Mouse (Mus musculus): Measurements from ENCODE around the gene Gda.

The Gda gene

DNA sequence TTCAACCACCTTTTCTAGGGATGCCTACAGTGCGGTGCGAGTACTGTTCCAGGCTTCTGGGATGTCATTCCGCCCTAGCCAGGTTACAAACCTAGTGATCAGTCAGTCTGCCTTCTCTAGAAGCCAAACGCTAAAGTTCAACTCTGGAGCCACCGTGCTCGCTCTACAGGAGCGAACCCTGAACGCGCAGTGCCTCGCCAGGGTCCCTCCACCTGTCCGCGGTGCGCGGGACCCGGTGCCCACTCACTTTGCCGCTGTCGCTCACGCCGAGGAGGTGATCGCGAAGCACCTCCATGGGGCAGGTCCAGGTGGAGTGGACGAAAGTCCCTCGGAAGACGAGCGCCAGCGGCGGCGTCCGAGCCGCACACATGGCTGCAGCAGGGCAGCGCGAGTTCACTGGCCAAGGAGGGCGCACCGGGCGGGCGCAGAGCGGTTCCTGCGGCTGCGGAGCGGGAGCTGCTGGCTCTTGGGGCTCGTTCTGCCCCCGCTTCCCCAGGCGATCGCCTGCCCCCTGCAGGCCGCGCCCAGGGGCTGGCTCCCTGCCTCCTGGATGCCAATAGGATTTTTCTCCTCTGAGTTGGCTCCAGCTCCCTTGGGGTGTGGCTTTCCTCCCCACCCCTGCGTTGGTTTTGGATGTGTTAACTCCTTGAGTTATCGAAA is 994 bp downstream of the Gda start:
- in situ Hi-C loops (cut with MboI; ENCODE audit: low pct_unique_long_range_greater_than_20kb in 1 of 2, low sequenced_read_pairs in 2 of 2, unreplicated experiment in 1 of 2) = no loop called here

- in situ Hi-C loops (cut with MboI; ENCODE audit: low pct_unique_long_range_greater_than_20kb in 1 of 2, low sequenced_read_pairs in 2 of 2, unreplicated experiment in 1 of 2) = no loop called here
These were observed 11.9 kb downstream of the Gda start for GRCm38 (mm10) chr19:21461221-21461960.

DNA sequence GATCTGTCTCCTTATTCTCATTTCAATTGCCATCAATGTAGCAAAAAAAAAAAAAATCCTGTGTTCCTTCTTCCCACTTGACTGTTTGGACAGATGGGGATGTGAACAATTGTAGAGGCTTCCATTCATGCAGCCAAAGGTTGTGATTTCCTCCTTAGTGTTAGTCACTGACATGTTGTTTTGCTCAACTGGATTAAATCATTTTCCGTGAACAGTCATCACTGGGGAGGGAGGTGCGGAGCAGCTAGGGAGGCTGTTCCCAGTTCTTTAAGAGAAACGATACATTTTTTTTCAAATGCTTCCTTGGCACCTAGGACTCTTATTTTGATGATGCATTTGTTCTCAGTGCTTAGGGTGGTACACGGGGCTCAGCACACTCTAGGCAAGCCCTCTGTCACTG is 15.8 kb downstream of the Gda start:
- in situ Hi-C loops (cut with MboI; ENCODE audit: low pct_unique_long_range_greater_than_20kb in 1 of 2, low sequenced_read_pairs in 2 of 2, unreplicated experiment in 1 of 2) = no loop called here

DNA sequence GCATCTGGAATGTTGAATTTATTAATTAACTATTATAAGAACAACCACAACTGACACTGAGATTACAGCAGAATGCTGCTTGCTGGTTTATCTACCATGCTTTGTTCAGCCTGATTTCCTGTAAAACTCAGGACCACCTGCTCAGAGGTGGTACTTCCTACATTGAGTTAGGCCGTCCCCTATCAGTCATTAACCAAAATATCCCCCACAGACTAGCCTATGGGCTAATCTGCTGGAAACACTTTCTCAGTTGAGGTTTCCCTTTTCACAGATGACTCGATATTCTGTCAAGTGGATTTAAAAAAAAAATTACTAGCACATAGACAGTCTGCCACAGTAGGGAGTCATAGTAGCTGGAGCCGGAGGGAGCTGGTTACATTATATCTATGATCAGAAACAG is 31.5 kb downstream of the Gda start:
- in situ Hi-C loops (cut with MboI; ENCODE audit: low pct_unique_long_range_greater_than_20kb in 1 of 2, low sequenced_read_pairs in 2 of 2, unreplicated experiment in 1 of 2) = no loop called here

- in situ Hi-C loops (cut with MboI; ENCODE audit: low pct_unique_long_range_greater_than_20kb in 1 of 2, low sequenced_read_pairs in 2 of 2, unreplicated experiment in 1 of 2) = no loop called here
These were observed 32.4 kb downstream of the Gda start for GRCm38 (mm10) chr19:21440841-21441240.

DNA sequence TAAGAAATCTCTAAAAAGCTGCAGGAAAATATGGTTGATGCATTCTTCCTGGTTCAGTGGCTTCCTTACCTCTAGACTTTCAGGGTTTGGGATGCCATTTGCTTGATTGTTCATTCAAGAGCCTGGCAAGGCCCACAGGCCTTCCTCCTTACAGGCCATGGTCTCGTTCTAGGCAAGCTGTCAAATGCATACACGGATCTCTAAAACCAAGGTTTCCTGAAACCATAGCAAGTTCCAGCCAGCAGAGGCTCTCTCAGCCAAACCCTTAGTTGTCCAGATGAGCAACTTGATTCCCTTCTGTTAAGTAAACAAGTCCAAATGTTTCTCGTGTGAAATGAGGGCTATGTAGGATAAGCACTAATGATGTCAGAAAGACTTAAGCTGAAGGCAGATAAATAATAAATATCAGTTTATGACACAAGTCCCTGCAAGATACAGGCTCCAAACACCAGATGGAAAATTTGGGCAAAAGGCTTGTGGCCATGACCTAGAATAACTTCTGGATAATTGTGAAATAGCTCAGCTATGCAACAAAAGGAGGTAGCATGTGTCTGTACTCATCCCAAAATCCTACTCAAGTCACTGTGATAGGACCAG is 34.0 kb downstream of the Gda start:
- in situ Hi-C loops (cut with MboI; ENCODE audit: low pct_unique_long_range_greater_than_20kb in 1 of 2, low sequenced_read_pairs in 2 of 2, unreplicated experiment in 1 of 2) = no loop called here

DNA sequence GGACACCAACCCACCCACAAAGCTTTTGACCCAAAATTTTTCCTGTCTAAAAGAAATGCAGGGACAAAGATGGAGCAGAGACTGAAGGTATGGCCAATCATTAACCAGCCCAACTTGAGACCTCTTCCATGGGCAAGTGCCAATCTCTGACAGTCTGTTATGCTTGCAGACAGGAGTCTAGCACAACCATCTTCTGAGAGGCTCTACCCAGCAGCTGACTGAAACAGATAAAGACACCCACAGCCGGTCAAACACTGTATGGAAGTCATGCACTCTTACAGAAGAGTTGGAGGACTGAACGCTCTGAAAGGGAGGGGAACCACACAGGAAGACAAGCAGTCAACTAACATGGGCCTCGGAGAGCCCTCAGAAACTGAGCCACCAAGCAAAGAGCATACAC is 36.7 kb downstream of the Gda start:
- in situ Hi-C loops (cut with MboI; ENCODE audit: low pct_unique_long_range_greater_than_20kb in 1 of 2, low sequenced_read_pairs in 2 of 2, unreplicated experiment in 1 of 2) = no loop called here

DNA sequence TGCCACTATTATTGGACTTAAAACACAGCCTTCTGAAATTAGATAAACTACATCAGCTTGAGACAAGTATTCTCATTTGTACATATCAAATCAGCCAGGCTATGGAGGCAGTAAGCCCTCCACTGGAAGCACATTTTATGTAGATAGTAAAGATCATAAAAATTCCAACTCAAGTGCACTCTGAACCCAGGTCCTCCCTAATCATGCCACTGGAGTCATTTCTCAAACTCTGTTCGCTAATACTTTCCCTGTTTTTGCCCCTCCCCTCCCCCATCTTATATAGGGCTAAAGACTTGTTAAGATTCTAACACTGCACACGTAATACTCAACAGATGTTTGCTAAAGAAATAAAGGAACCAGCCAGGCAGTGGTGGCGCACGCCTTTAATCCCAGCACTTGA is 39.9 kb downstream of the Gda start:
- in situ Hi-C loops (cut with MboI; ENCODE audit: low pct_unique_long_range_greater_than_20kb in 1 of 2, low sequenced_read_pairs in 2 of 2, unreplicated experiment in 1 of 2) = no loop called here

GRCm38 (mm10) chr19:21432879-21433278 is 40.4 kb downstream of the Gda start:
- in situ Hi-C loops (cut with MboI; ENCODE audit: low pct_unique_long_range_greater_than_20kb in 1 of 2, low sequenced_read_pairs in 2 of 2, unreplicated experiment in 1 of 2) = no loop called here

DNA sequence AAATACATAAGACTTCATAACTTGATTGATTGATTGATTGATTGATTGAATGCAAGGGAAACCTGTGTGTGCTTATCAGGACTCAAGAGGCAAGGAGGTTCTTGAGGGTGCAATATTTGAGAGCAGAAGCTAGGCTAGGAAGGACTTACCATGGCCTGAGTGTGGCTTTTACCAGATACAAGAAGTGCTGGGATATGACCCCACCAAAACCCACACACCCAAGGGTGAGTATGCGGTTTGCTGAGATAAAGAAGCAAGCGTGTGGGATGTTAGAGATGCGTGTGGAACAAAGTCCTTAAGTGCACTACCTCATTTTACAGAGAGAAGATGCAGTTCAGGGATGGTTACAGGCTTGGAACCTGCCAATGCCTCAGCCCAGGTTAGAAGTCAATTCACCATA is 41.0 kb downstream of the Gda start:
- in situ Hi-C loops (cut with MboI; ENCODE audit: low pct_unique_long_range_greater_than_20kb in 1 of 2, low sequenced_read_pairs in 2 of 2, unreplicated experiment in 1 of 2) = no loop called here

DNA sequence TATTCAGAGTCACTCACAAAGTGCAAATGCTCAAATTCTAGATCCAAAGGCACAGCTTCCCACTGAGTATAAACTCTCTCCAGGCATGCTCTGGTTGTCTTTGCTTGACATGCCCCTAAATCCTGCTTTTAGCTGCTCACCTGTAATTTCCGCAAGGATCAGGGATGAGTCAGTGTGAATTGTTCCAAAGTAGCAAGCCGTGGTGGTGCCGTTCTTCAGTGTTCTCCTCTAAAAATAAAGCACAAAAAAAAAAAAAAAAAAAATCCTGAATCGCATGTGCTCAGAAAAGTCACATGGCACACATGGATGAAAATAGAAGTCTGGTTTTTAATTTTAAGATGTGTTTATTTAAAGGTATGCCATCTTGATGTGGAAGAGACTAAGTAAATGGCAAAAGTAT is 47.9 kb downstream of the Gda start:
- in situ Hi-C loops (cut with MboI; ENCODE audit: low pct_unique_long_range_greater_than_20kb in 1 of 2, low sequenced_read_pairs in 2 of 2, unreplicated experiment in 1 of 2) = no loop called here

- in situ Hi-C loops (cut with MboI; ENCODE audit: low pct_unique_long_range_greater_than_20kb in 1 of 2, low sequenced_read_pairs in 2 of 2, unreplicated experiment in 1 of 2) = no loop called here
These were observed 49.5 kb downstream of the Gda start for GRCm38 (mm10) chr19:21423731-21424130.

GRCm38 (mm10) chr19:21418418-21418817 is 54.8 kb downstream of the Gda start:
- in situ Hi-C loops (cut with MboI; ENCODE audit: low pct_unique_long_range_greater_than_20kb in 1 of 2, low sequenced_read_pairs in 2 of 2, unreplicated experiment in 1 of 2) = no loop called here

DNA sequence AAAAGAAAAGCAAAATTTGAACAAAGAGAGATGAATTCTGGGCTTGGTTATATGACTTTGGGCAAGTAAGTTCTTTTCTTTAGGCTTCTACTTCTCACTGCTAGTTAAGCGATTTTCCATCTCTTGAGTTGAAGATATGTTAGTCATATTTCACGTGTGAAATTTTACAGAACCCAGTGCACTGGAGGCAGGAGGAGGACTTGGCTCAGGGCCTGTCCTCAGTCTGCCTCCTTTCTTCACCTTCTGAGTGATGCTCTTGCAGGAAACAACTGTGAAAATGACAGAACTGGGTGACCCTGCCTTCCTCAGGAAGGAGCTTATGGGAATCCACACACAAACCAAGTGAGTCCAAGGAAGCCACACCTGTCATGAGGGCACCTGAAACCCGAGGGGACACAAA is 57.9 kb downstream of the Gda start:
- in situ Hi-C loops (cut with MboI; ENCODE audit: low pct_unique_long_range_greater_than_20kb in 1 of 2, low sequenced_read_pairs in 2 of 2, unreplicated experiment in 1 of 2) = no loop called here

GRCm38 (mm10) chr19:21409178-21409577 is 64.1 kb downstream of the Gda start:
- in situ Hi-C loops (cut with MboI; ENCODE audit: low pct_unique_long_range_greater_than_20kb in 1 of 2, low sequenced_read_pairs in 2 of 2, unreplicated experiment in 1 of 2) = no loop called here

GRCm38 (mm10) chr19:21407363-21407762 is 65.9 kb downstream of the Gda start:
- in situ Hi-C loops (cut with MboI; ENCODE audit: low pct_unique_long_range_greater_than_20kb in 1 of 2, low sequenced_read_pairs in 2 of 2, unreplicated experiment in 1 of 2) = no loop called here

DNA sequence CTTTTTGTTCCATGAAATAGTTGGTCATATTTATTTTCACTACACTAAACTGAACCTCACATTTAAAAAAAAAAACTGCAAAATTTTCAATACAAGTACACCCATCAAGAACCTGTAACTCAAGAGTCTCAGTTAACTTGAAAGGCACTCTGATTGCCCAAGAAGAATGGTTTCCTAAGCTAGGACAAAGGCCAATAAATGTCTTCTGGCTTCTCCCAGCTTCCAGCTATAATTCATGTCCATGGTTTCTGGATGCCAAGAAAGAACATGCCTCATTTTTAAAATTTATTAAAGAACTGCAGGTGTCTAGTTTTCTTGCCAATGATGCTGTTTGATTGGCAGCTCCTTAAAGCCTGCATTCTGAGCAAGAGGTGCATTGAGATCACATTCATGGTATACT is 75.3 kb downstream of the Gda start:
- in situ Hi-C loops (cut with MboI; ENCODE audit: low pct_unique_long_range_greater_than_20kb in 1 of 2, low sequenced_read_pairs in 2 of 2, unreplicated experiment in 1 of 2) = loop anchor here in 1 of 2 experiments (25.0 kb wide), 1 partner anchor 339 kb away; no protein-coding TSS in a partner anchor

DNA sequence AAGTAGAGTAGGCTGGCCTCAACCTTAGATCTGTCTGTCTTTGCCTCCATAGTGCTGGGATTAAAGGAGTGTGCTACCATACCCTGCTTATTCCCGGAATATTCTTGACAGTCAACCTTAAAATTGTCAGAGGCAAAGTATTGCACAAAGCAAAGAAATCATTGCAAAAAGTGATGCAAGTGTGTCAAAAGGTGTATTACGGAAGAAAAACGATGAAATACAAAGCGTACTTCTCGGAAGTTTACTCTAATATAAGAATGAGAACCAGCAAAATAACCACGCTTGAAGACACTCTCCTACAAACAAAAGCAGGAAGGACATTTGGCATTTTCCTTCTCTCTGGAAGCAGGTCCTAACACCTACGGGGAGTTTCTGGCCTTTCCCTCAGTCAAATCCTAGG is 76.9 kb downstream of the Gda start:
- in situ Hi-C loops (cut with MboI; ENCODE audit: low pct_unique_long_range_greater_than_20kb in 1 of 2, low sequenced_read_pairs in 2 of 2, unreplicated experiment in 1 of 2) = loop anchor here in 1 of 2 experiments (25.0 kb wide), 1 partner anchor 341 kb away; no protein-coding TSS in a partner anchor

GRCm38 (mm10) chr19:21390904-21391303 is 82.3 kb downstream of the Gda start:
- in situ Hi-C loops (cut with MboI; ENCODE audit: low pct_unique_long_range_greater_than_20kb in 1 of 2, low sequenced_read_pairs in 2 of 2, unreplicated experiment in 1 of 2) = loop anchor here in 1 of 2 experiments (25.0 kb wide), 1 partner anchor 346 kb away; no protein-coding TSS in a partner anchor

- in situ Hi-C loops (cut with MboI; ENCODE audit: low pct_unique_long_range_greater_than_20kb in 1 of 2, low sequenced_read_pairs in 2 of 2, unreplicated experiment in 1 of 2) = loop anchor here (10.0 to 25.0 kb wide), 2 partner anchors 350 to 358 kb away; no protein-coding TSS in a partner anchor
These were observed 86.4 kb downstream of the Gda start for GRCm38 (mm10) chr19:21386842-21387241.
